Mouse (Mus musculus) brain, embryonic 14.5 days (tissue): ENCODE measurements around the gene Med12l.

Experiments
- CTCF ChIP-seq: fragments of 200-500 bp; IDR thresholded peaks from 2 replicates; pipeline ENCODE4 v1.5.1; 2012; ENCODE audit warnings: inconsistent platforms, mild to moderate bottlenecking, moderate library complexity, borderline replicate concordance; ENCODE audit not compliant: insufficient read depth, insufficient read length; ENCODE audit errors: extremely low read depth
- POLR2A ChIP-seq: fragments of 200-500 bp; IDR thresholded peaks from 2 replicates; pipeline ENCODE4 v1.6.1; 2012; ENCODE audit warnings: mild to moderate bottlenecking, inconsistent platforms, borderline replicate concordance; ENCODE audit not compliant: poor library complexity, insufficient read depth, insufficient read length, severe bottlenecking; ENCODE audit errors: extremely low read depth

DNA sequence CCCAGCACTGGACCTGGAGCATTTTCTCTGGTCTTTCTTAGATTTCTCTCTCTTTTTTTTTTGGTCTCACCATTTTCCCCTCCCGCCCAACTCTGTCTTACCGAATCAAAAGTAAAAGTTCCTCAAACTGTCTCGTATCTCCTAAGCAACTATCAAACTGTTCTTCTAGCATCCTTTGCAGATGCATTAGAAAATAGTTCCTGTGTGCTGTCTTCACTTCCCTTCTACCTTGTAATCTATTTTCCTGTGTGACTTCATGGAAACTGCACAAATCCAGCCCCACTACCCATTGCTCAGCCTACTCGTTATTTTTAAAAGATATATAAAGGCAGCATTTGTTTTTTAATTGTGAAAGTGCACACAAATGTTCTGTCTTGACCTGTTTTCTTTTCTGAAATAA is 126.3 kb downstream of the Med12l start:
- no peak for TF ChIP-seq POLR2A
- TF ChIP-seq CTCF, result no peak
